In the genomic region with DNA sequence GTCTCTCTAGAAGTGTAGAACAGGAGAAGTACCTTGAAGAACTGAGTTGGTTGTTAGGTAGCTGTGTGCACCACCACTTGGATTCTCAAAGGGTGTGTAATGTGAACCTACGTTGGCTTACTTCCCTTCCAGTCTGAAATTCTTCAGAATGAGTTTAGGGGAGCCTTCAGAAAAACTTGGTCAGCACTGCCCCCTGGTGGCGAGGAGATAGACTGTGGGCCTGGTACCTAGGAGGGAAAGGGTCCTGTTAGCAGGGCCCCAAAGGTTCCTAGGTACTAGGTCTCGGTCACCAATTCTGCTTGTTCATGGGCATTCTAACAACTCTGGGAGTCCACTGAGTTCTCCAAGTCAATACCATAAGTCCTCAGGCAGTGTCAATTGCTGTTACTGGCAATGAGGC, we compare ENCODE assay signal across 10 mouse cellular contexts. TPM values are rescaled to one million over a fixed set of nuclear protein-coding genes. Genes with fewer than 3 reads are reported as not detected.
DNase-seq lines count a peak whose midpoint lies in the region; ATAC-seq lines count a peak whose summit lies in the region.
"Had no signal": no experiment of that assay in that cellular context is flagged by ENCODE, and none has a peak within 500 bp of the region (broad histone marks: within the 10 kb centered on the region; RNA-seq: fewer than 3 reads in every experiment).

No protein-coding gene starts in this region.

- no peak overlapping the region for H3K4me3 ChIP-seq in hindbrain, embryonic 14.5 days (replicated peaks; ENCODE audit: low read length)
- no peak overlapping the region for H3K4me3 ChIP-seq in stomach, embryonic 14.5 days (ENCODE audit: low read depth, low read length)
- H3K4me3 ChIP-seq: embryonic facial prominence, embryonic 12.5 days; neural tube, embryonic 12.5 days had no signal

- no peaks in the 10 kb centered on the region for H3K9me3 ChIP-seq in hindbrain, embryonic 14.5 days (ENCODE audit: control insufficient read depth, low read length)
- no peaks in the 10 kb centered on the region for H3K9me3 ChIP-seq in stomach, embryonic 14.5 days (ENCODE audit: control insufficient read depth, low read depth, low read length)
- H3K9me3 ChIP-seq: embryonic facial prominence, embryonic 12.5 days; neural tube, embryonic 12.5 days had no signal

- intact Hi-C loops in left cerebral cortex, postnatal 25 days (cut with DNase I), result loop anchor here (5.0 kb wide), 1 partner anchor 1387 kb away; no protein-coding TSS in a partner anchor

- H3K4me1 ChIP-seq in hindbrain, embryonic 14.5 days (replicated peaks; ENCODE audit: control insufficient read depth, insufficient read depth, low read length), result no peaks in the 10 kb centered on the region
- no peaks in the 10 kb centered on the region for H3K4me1 ChIP-seq in stomach, embryonic 14.5 days (ENCODE audit: control insufficient read depth, insufficient read depth, low read length)
- H3K4me1 ChIP-seq: embryonic facial prominence, embryonic 12.5 days; neural tube, embryonic 12.5 days had no signal

- H3K4me2 ChIP-seq in hindbrain, embryonic 14.5 days (replicated peaks), result no peak overlapping the region
- no peak overlapping the region for H3K4me2 ChIP-seq in stomach, embryonic 14.5 days (replicated peaks; ENCODE audit: low read depth, low read length)
- H3K4me2 ChIP-seq: embryonic facial prominence, embryonic 12.5 days; neural tube, embryonic 12.5 days had no signal

- H3K27me3 ChIP-seq in hindbrain, embryonic 14.5 days (ENCODE audit: control insufficient read depth, insufficient read depth, low read length), result no peaks in the 10 kb centered on the region
- H3K27me3 ChIP-seq in stomach, embryonic 14.5 days (ENCODE audit: control insufficient read depth, insufficient read depth, low read length), result no peaks in the 10 kb centered on the region
- H3K27me3 ChIP-seq: embryonic facial prominence, embryonic 12.5 days; neural tube, embryonic 12.5 days had no signal

- peak; percentile 27; the same call in 1 of the 2 replicates for ATAC-seq in hindbrain, embryonic 14.5 days (ENCODE audit: low FRiP score)
- peak; percentile 66 for ATAC-seq in monocyte, adult 5-6 weeks (replicated peaks; ENCODE audit: insufficient number of reproducible peaks, low FRiP score, low TSS enrichment, poor library complexity, severe bottlenecking)
- ATAC-seq in stomach, embryonic 14.5 days (ENCODE audit: insufficient number of reproducible peaks, insufficient read depth, low FRiP score, low read depth), result peak; percentile 35; the same call in 1 of the 2 replicates

- no peak overlapping the region for H3K9ac ChIP-seq in hindbrain, embryonic 14.5 days
- H3K9ac ChIP-seq in stomach, embryonic 14.5 days (replicated peaks; ENCODE audit: low read depth, low read length), result no peak overlapping the region
- H3K9ac ChIP-seq: embryonic facial prominence, embryonic 12.5 days; neural tube, embryonic 12.5 days had no signal

- H3K36me3 ChIP-seq in hindbrain, embryonic 14.5 days (replicated peaks; ENCODE audit: control insufficient read depth, insufficient read depth), result no peaks in the 10 kb centered on the region
- no peaks in the 10 kb centered on the region for H3K36me3 ChIP-seq in stomach, embryonic 14.5 days (ENCODE audit: control insufficient read depth, insufficient read depth, low read length)
- H3K36me3 ChIP-seq: embryonic facial prominence, embryonic 12.5 days; neural tube, embryonic 12.5 days had no signal

- no peak overlapping the region for H3K27ac ChIP-seq in hindbrain, embryonic 14.5 days
- H3K27ac ChIP-seq in stomach, embryonic 14.5 days (ENCODE audit: low read length), result no peak overlapping the region
- H3K27ac ChIP-seq: embryonic facial prominence, embryonic 12.5 days; neural tube, embryonic 12.5 days had no signal

- peak; percentile 75 for DNase-seq in layer of hippocampus, adult 11-12 months (ENCODE audit: low spot score)
- no peak for DNase-seq in layer of hippocampus, adult 9-11 months
- DNase-seq in c-Kit-negative CD71-positive TER-119-positive erythroid progenitor cells, embryonic 14.5 days (ENCODE audit: low read depth, low spot score), result peak; percentile 40
- DNase-seq in fibroblast of lung, adult 2 months (ENCODE audit: low read depth), result peak; percentile 40
- peak; percentile 88 for DNase-seq in hindbrain, embryonic 14.5 days (ENCODE audit: low spot score)
- peak; percentile 76 for DNase-seq in left cerebral cortex, postnatal 25 days (ENCODE audit: low spot score in 2 of 2)

- WGBS in hindbrain, embryonic 14.5 days, result 25% methylated on average over 3 of the region's 3 CpGs
- WGBS in stomach, embryonic 14.5 days, result 17% methylated on average over 3 of the region's 3 CpGs

RNA-seq across cellular contexts. Expression of gene Neurl3, which starts 4.7 kb away (rescaled TPM):
- polyA plus RNA-seq in hindbrain, embryonic 14.5 days (2014; fragmentation: Nextera tagmentation; extraction: Ambion mirVana), result 1.5 and 1.7 TPM in 2 replicates
- under 1 TPM in 1 of 2 experiments, not detected in 1; 0.71 TPM for total RNA-seq in left cerebral cortex, postnatal 25 days (2021)
- total RNA-seq in monocyte, adult 5-6 weeks (2017), result 315 to 366 TPM (median 360 TPM) in 3 replicates
- 10.9 and 13.5 TPM in 2 replicates for polyA plus RNA-seq in stomach, embryonic 14.5 days (2014; fragmentation: Nextera tagmentation; extraction: Ambion mirVana)

RNA-seq across cellular contexts. Expression of gene Arid5a, which starts 28.3 kb away (rescaled TPM):
- 4.3 and 5.8 TPM in 2 replicates for polyA plus RNA-seq in hindbrain, embryonic 14.5 days (2014; fragmentation: Nextera tagmentation; extraction: Ambion mirVana)
- 10 to 100 TPM; 14.9 to 16.4 TPM for total RNA-seq in left cerebral cortex, postnatal 25 days (2021)
- 47.3 to 80.2 TPM (median 65.0 TPM) in 3 replicates for total RNA-seq in monocyte, adult 5-6 weeks (2017)
- 2.7 and 2.9 TPM in 2 replicates for polyA plus RNA-seq in stomach, embryonic 14.5 days (2014; fragmentation: Nextera tagmentation; extraction: Ambion mirVana)

RNA-seq across cellular contexts. Expression of gene Uggt1, which starts 34.7 kb away (rescaled TPM):
- 59.8 and 65.4 TPM in 2 replicates for polyA plus RNA-seq in hindbrain, embryonic 14.5 days (2014; fragmentation: Nextera tagmentation; extraction: Ambion mirVana)
- 10 to 100 TPM; 48.7 to 51.7 TPM for total RNA-seq in left cerebral cortex, postnatal 25 days (2021)
- total RNA-seq in monocyte, adult 5-6 weeks (2017), result 91.2 to 135 TPM (median 106 TPM) in 3 replicates
- 74.2 and 84.8 TPM in 2 replicates for polyA plus RNA-seq in stomach, embryonic 14.5 days (2014; fragmentation: Nextera tagmentation; extraction: Ambion mirVana)

Comparison
In these comparisons a context has a peak if more than half of its experiments do, and no peak if none do; other contexts are left out.
1. RNA of gene Neurl3, which starts 4.7 kb away (total RNA-seq): 315 to 366 TPM in monocyte, adult 5-6 weeks; 0.71 TPM in left cerebral cortex, postnatal 25 days; every median in the first group is over 100 times any median in the second.
2. Peak in every context shown above with its lines, with median percentiles within 50 percentile points of each other: ATAC-seq.